Mouse (Mus musculus) lung, adult 2 months (tissue): ENCODE data around the gene Prkca.

Source experiments
- CTCF ChIP-seq: fragments of 200-500 bp; IDR thresholded peaks from 2 replicates; pipeline ENCODE4 v1.5.1; 2011; ENCODE audit warnings: mild to moderate bottlenecking, low read length, control low read depth; ENCODE audit not compliant: insufficient read depth
- POLR2A ChIP-seq: fragments of 200-500 bp; IDR thresholded peaks from 2 replicates; pipeline ENCODE4 v1.6.1; 2011; ENCODE audit warnings: low read depth, mild to moderate bottlenecking, control low read depth, low read length, borderline replicate concordance; ENCODE audit errors: extremely low read depth

- peak; percentile 45 for TF ChIP-seq CTCF
- TF ChIP-seq POLR2A = no peak
Measured at GRCm38 (mm10) chr11:108128593-108128992, 215.1 kb downstream of the Prkca start.
